Mouse (Mus musculus): ENCODE results near the gene Ap4e1. TPM values are rescaled to one million over a fixed set of nuclear protein-coding genes. Genes with fewer than 3 reads are reported as not detected.
A peak's percentile ranks its signal among the peaks of the same experiment; 100 is the strongest.
"Not testable (repeated sequence)": the region's sequence is repeated elsewhere in the genome, so short reads cannot be mapped to it uniquely, and the experiment has no call there.

Ap4e1 gene
- polyA plus RNA-seq, 1 experiment, result 2.5 TPM

- Histone ChIP-seq H3K27ac (ENCODE audit: insufficient read depth, low read length) (peak overlapping the region; percentile 51), H3K4me1 (ENCODE audit: control insufficient read depth, insufficient read depth, insufficient read length) (no peaks in the 10 kb centered on the region; the same call in none of the 2 replicates), H3K27me3 (ENCODE audit: control insufficient read depth, insufficient read depth, low read length) (no peaks in the 10 kb centered on the region), H3K4me3 (ENCODE audit: extremely low read depth, insufficient read depth, insufficient read length) (peak overlapping the region; percentile 69), H3K36me3 (ENCODE audit: control insufficient read depth, insufficient read depth, low read length) (peaks cover 8% of the 10 kb centered on the region)
- no peak for TF ChIP-seq CTCF (IDR thresholded peaks at IDR 0.05; ENCODE audit: extremely low read depth, insufficient read depth, insufficient read length, insufficient replicate concordance)
- TF ChIP-seq POLR2A (IDR thresholded peaks at IDR 0.05; ENCODE audit: low read depth, low read length), result no peak
- WGBS, result 5% methylated on average over 9 of the region's 9 CpGs
- no peak for DNase-seq (ENCODE audit: low read depth in 1 of 2, low spot score in 2 of 2)
Observed at GRCm38 (mm10) chr2:127070879-127071278, 62.4 kb downstream of the Ap4e1 start.

GRCm38 (mm10) chr2:127074116-127074515, 65.6 kb downstream of the Ap4e1 start:
- 95% methylated on average over 2 of the region's 2 CpGs for WGBS
- no peak for TF ChIP-seq CTCF (IDR thresholded peaks at IDR 0.05; ENCODE audit: extremely low read depth, insufficient read depth, insufficient read length, insufficient replicate concordance)
- TF ChIP-seq POLR2A (IDR thresholded peaks at IDR 0.05; ENCODE audit: low read depth, low read length), result no peak
- Histone ChIP-seq H3K27ac (ENCODE audit: insufficient read depth, low read length) (no peak overlapping the region), H3K4me1 (ENCODE audit: control insufficient read depth, insufficient read depth, insufficient read length) (no peaks in the 10 kb centered on the region; the same call in none of the 2 replicates), H3K27me3 (ENCODE audit: control insufficient read depth, insufficient read depth, low read length) (no peaks in the 10 kb centered on the region), H3K36me3 (ENCODE audit: control insufficient read depth, insufficient read depth, low read length) (no peaks in the 10 kb centered on the region), H3K4me3 (ENCODE audit: extremely low read depth, insufficient read depth, insufficient read length) (no peak overlapping the region)
- DNase-seq (ENCODE audit: low read depth in 1 of 2, low spot score in 2 of 2), result no peak

- TF ChIP-seq POLR2A (IDR thresholded peaks at IDR 0.05; ENCODE audit: low read depth, low read length), result no peak
- TF ChIP-seq CTCF (IDR thresholded peaks at IDR 0.05; ENCODE audit: extremely low read depth, insufficient read depth, insufficient read length, insufficient replicate concordance), result no peak
- Histone ChIP-seq H3K27ac (ENCODE audit: insufficient read depth, low read length) (no peak overlapping the region), H3K27me3 (ENCODE audit: control insufficient read depth, insufficient read depth, low read length) (no peaks in the 10 kb centered on the region), H3K4me3 (ENCODE audit: extremely low read depth, insufficient read depth, insufficient read length) (no peak overlapping the region), H3K4me1 (ENCODE audit: control insufficient read depth, insufficient read depth, insufficient read length) (no peaks in the 10 kb centered on the region; the same call in 1 of the 2 replicates), H3K36me3 (ENCODE audit: control insufficient read depth, insufficient read depth, low read length) (no peaks in the 10 kb centered on the region)
- 88% methylated on average over 9 of the region's 9 CpGs for WGBS
- DNase-seq (ENCODE audit: low read depth in 1 of 2, low spot score in 2 of 2), result no peak
Observed at GRCm38 (mm10) chr2:127077611-127078010, 69.1 kb downstream of the Ap4e1 start.

- H3K27me3 ChIP-seq (ENCODE audit: control insufficient read depth, insufficient read depth, low read length); H3K4me3 ChIP-seq (ENCODE audit: extremely low read depth, insufficient read depth, insufficient read length); DNase-seq (ENCODE audit: low read depth in 1 of 2, low spot score in 2 of 2); H3K27ac ChIP-seq (ENCODE audit: insufficient read depth, low read length); H3K4me1 ChIP-seq (ENCODE audit: control insufficient read depth, insufficient read depth, insufficient read length); H3K36me3 ChIP-seq (ENCODE audit: control insufficient read depth, insufficient read depth, low read length): not testable (repeated sequence)
- WGBS, result 56% methylated on average over 2 of the region's 2 CpGs
Observed at GRCm38 (mm10) chr2:127079066-127079465, 70.5 kb downstream of the Ap4e1 start.

- DNase-seq (ENCODE audit: low read depth in 1 of 2, low spot score in 2 of 2), result no peak
- peak overlapping the region; percentile 20; the same call in 1 of the 2 replicates for H3K27ac ChIP-seq (ENCODE audit: insufficient read depth, low read length)
- no peak for TF ChIP-seq POLR2A (IDR thresholded peaks at IDR 0.05; ENCODE audit: low read depth, low read length)
- no peak for TF ChIP-seq CTCF (IDR thresholded peaks at IDR 0.05; ENCODE audit: extremely low read depth, insufficient read depth, insufficient read length, insufficient replicate concordance)
- 83% methylated on average over 11 of the region's 11 CpGs for WGBS
- no peaks in the 10 kb centered on the region for H3K27me3 ChIP-seq (ENCODE audit: control insufficient read depth, insufficient read depth, low read length)
- no peak overlapping the region for H3K4me3 ChIP-seq (ENCODE audit: extremely low read depth, insufficient read depth, insufficient read length)
- H3K4me1 ChIP-seq (ENCODE audit: control insufficient read depth, insufficient read depth, insufficient read length), result no peaks in the 10 kb centered on the region; the same call in 1 of the 2 replicates
- no peaks in the 10 kb centered on the region for H3K36me3 ChIP-seq (ENCODE audit: control insufficient read depth, insufficient read depth, low read length)
Observed at GRCm38 (mm10) chr2:127079881-127080590, 71.5 kb downstream of the Ap4e1 start.

GRCm38 (mm10) chr2:127080591-127081218, 72.2 kb downstream of the Ap4e1 start:
- 86% methylated on average over 11 of the region's 11 CpGs for WGBS
- no peak for DNase-seq (ENCODE audit: low read depth in 1 of 2, low spot score in 2 of 2)
- TF ChIP-seq POLR2A (IDR thresholded peaks at IDR 0.05; ENCODE audit: low read depth, low read length) (no peak), CTCF (IDR thresholded peaks at IDR 0.05; ENCODE audit: extremely low read depth, insufficient read depth, insufficient read length, insufficient replicate concordance) (no peak)
- no peaks in the 10 kb centered on the region for H3K36me3 ChIP-seq (ENCODE audit: control insufficient read depth, insufficient read depth, low read length)
- H3K27me3 ChIP-seq (ENCODE audit: control insufficient read depth, insufficient read depth, low read length), result no peaks in the 10 kb centered on the region
- H3K27ac ChIP-seq (ENCODE audit: insufficient read depth, low read length), result 0 out of 2 replicates have a peak overlapping the region, but pooled peaks have one; percentile 0
- no peak overlapping the region for H3K4me3 ChIP-seq (ENCODE audit: extremely low read depth, insufficient read depth, insufficient read length)
- H3K4me1 ChIP-seq (ENCODE audit: control insufficient read depth, insufficient read depth, insufficient read length), result no peaks in the 10 kb centered on the region; the same call in 1 of the 2 replicates

GRCm38 (mm10) chr2:127086235-127086634, 77.7 kb downstream of the Ap4e1 start:
- TF ChIP-seq CTCF (IDR thresholded peaks at IDR 0.05; ENCODE audit: extremely low read depth, insufficient read depth, insufficient read length, insufficient replicate concordance), result no peak
- TF ChIP-seq POLR2A (IDR thresholded peaks at IDR 0.05; ENCODE audit: low read depth, low read length), result no peak
- WGBS, result 31% methylated on average over 5 of the region's 5 CpGs

GRCm38 (mm10) chr2:127090151-127090550, 81.6 kb downstream of the Ap4e1 start:
- not testable (repeated sequence) for H3K4me3 ChIP-seq (ENCODE audit: extremely low read depth, insufficient read depth, insufficient read length); H3K27ac ChIP-seq (ENCODE audit: insufficient read depth, low read length); H3K36me3 ChIP-seq (ENCODE audit: control insufficient read depth, insufficient read depth, low read length); H3K27me3 ChIP-seq (ENCODE audit: control insufficient read depth, insufficient read depth, low read length); H3K4me1 ChIP-seq (ENCODE audit: control insufficient read depth, insufficient read depth, insufficient read length); DNase-seq (ENCODE audit: low read depth in 1 of 2, low spot score in 2 of 2)

More at GRCm38 (mm10) chr2:127086235-127086634, 77.7 kb downstream of the Ap4e1 start:
- DNase-seq (ENCODE audit: low read depth in 1 of 2, low spot score in 2 of 2), result peak in 1 of 2 experiments; percentile 19
- Histone ChIP-seq H3K27ac (ENCODE audit: insufficient read depth, low read length) (no peak overlapping the region), H3K36me3 (ENCODE audit: control insufficient read depth, insufficient read depth, low read length) (peaks cover 2% of the 10 kb centered on the region; the same call in 1 of the 2 replicates), H3K4me1 (ENCODE audit: control insufficient read depth, insufficient read depth, insufficient read length) (peaks cover 5% of the 10 kb centered on the region; the same call in 1 of the 2 replicates), H3K27me3 (ENCODE audit: control insufficient read depth, insufficient read depth, low read length) (no peaks in the 10 kb centered on the region), H3K4me3 (ENCODE audit: extremely low read depth, insufficient read depth, insufficient read length) (no peak overlapping the region)
